In the genomic region with DNA sequence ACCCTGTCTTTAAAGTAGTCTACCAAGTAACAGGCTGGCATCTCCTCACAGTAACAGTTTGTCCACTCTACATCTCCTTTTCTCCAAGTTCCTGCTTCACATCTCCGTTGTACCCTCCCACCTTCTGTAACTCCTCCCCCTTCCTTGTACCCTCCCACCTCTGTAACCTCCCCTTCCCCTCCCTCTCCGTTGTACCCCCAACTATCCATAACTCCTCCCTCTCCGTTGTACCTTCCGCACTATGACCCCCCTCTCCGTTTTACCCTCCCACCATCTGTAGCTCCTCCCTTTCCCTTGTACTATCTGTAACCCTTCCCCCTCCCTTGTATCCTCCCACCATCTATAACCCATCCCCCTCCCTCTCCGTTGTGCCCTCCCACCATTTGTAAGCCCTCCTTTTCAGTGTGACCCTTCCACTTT, we compare ENCODE assay signal across 8 mouse cellular contexts.
A peak's percentile ranks its signal among the peaks of the same experiment; 100 is the strongest.
DNase-seq lines count a peak whose midpoint lies in the region; ATAC-seq and TF ChIP-seq lines count a peak whose summit lies in the region.

No protein-coding gene starts in this region.

- no peak for DNase-seq in kidney, postnatal 14 days
- DNase-seq in c-Kit-positive CD71-positive TER-119-positive erythroid progenitor cells, embryonic 14.5 days (ENCODE audit: low spot score): peak; percentile 28
- DNase-seq in intestine, embryonic 14.5 days (ENCODE audit: low spot score): no peak
- DNase-seq in gastrocnemius, postnatal 10 days: no peak
- DNase-seq in urinary bladder, postnatal 36 days (ENCODE audit: low spot score in 2 of 2): no peak
- no peak for DNase-seq in kidney, adult 9 months

- H3K79me2 ChIP-seq in myocyte (ENCODE audit: control insufficient read depth, insufficient read depth): no peaks in the 10 kb centered on the region

- ATAC-seq in kidney, embryonic 15.5 days (replicated peaks; ENCODE audit: low FRiP score): no peak
- no peak for ATAC-seq in intestine, embryonic 14.5 days (replicated peaks; ENCODE audit: low FRiP score, low TSS enrichment, low read depth)

- peaks cover 4% of the 10 kb centered on the region; the same call in 1 of the 2 replicates for H3K36me3 ChIP-seq in kidney, embryonic 15.5 days
- no peaks in the 10 kb centered on the region for H3K36me3 ChIP-seq in intestine, embryonic 14.5 days (ENCODE audit: control insufficient read depth, insufficient read depth, low read length)
- H3K36me3 ChIP-seq in myocyte (ENCODE audit: control insufficient read depth, insufficient read depth): peaks cover 10% of the 10 kb centered on the region

- no peak overlapping the region for H3K4me3 ChIP-seq in kidney, embryonic 15.5 days (replicated peaks)
- H3K4me3 ChIP-seq in intestine, embryonic 14.5 days (ENCODE audit: low read depth, low read length): no peak overlapping the region
- peak overlapping the region; percentile 85 for H3K4me3 ChIP-seq in myocyte

- H3K9me3 ChIP-seq in kidney, embryonic 15.5 days (replicated peaks): no peaks in the 10 kb centered on the region
- no peaks in the 10 kb centered on the region for H3K9me3 ChIP-seq in intestine, embryonic 14.5 days (ENCODE audit: control insufficient read depth, low read length)

- H3K4me2 ChIP-seq in kidney, embryonic 15.5 days: peak overlapping the region; percentile 84; the same call in 1 of the 2 replicates
- H3K4me2 ChIP-seq in intestine, embryonic 14.5 days (ENCODE audit: low read length): peak overlapping the region; percentile 55
- peak overlapping the region; percentile 99 for H3K4me2 ChIP-seq in myocyte (ENCODE audit: low read depth)

- WGBS in kidney, embryonic 15.5 days: 13% methylated on average over 6 of the region's 6 CpGs
- 9% methylated on average over 6 of the region's 6 CpGs for WGBS in intestine, embryonic 14.5 days

- peaks cover 6% of the 10 kb centered on the region; the same call in 1 of the 2 replicates for H3K27me3 ChIP-seq in kidney, embryonic 15.5 days
- peaks cover 10% of the 10 kb centered on the region; the same call in 1 of the 2 replicates for H3K27me3 ChIP-seq in intestine, embryonic 14.5 days (replicated peaks; ENCODE audit: control insufficient read depth, insufficient read depth, low read length)
- H3K27me3 ChIP-seq in myocyte (ENCODE audit: control insufficient read depth, insufficient read depth, insufficient read length): no peaks in the 10 kb centered on the region

- H3K27ac ChIP-seq in kidney, embryonic 15.5 days: no peak overlapping the region
- H3K27ac ChIP-seq in intestine, embryonic 14.5 days (ENCODE audit: low read depth): no peak overlapping the region

- H3K4me1 ChIP-seq in kidney, embryonic 15.5 days: peaks cover 9% of the 10 kb centered on the region
- no peaks in the 10 kb centered on the region; the same call in 1 of the 2 replicates for H3K4me1 ChIP-seq in intestine, embryonic 14.5 days (replicated peaks; ENCODE audit: control insufficient read depth, insufficient read depth, low read length)

- H3K9ac ChIP-seq in kidney, embryonic 15.5 days: no peak overlapping the region
- no peak overlapping the region for H3K9ac ChIP-seq in intestine, embryonic 14.5 days (ENCODE audit: low read length)

- H3ac ChIP-seq in myocyte (ENCODE audit: control insufficient read depth, insufficient read length): no peak overlapping the region

- TF ChIP-seq POLR2A in myocyte (IDR thresholded peaks at IDR 0.05; ENCODE audit: insufficient read length, low read depth): no peak

TF ChIP-seq in myocyte, 11 proteins besides CTCF, POLR2A, EP300 and RAD21:
- TF ChIP-seq USF1 (IDR thresholded peaks at IDR 0.05; ENCODE audit: low read depth) (no peak), MYOD1 (IDR thresholded peaks at IDR 0.05; ENCODE audit: control insufficient read depth in 1 of 3, insufficient read length in 2 of 3, low read depth in 2 of 3) (no peak), TCF3 (IDR thresholded peaks at IDR 0.05; ENCODE audit: insufficient read length, low read depth) (no peak), TCF12 (IDR thresholded peaks at IDR 0.05; ENCODE audit: insufficient read depth, poor library complexity, severe bottlenecking) (no peak), E2F4 (IDR thresholded peaks at IDR 0.05; ENCODE audit: insufficient read depth) (no peak), POLR2AphosphoS2 (IDR thresholded peaks at IDR 0.05; ENCODE audit: insufficient read length, low read depth) (no peak), MYOG (IDR thresholded peaks at IDR 0.05; ENCODE audit: control insufficient read depth in 1 of 3, insufficient read depth in 1 of 3, insufficient read length in 2 of 3, low read depth in 2 of 3) (no peak), SRF (IDR thresholded peaks at IDR 0.05; ENCODE audit: control insufficient read depth, insufficient read length, low read depth) (no peak)
